Mouse (Mus musculus) E14TG2a.4 (cell line): ENCODE results near the gene Iqgap2.

ENCODE experiments used
- CTCF ChIP-seq: conservative IDR thresholded peaks from 2 replicates; pipeline ENCODE4 v1.5.1; 2014; ENCODE audit warnings: low read length
- NANOG ChIP-seq: IDR thresholded peaks from 2 replicates; pipeline ENCODE4 v1.6.1; 2014; ENCODE audit warnings: borderline replicate concordance, low read length, mixed read lengths

DNA sequence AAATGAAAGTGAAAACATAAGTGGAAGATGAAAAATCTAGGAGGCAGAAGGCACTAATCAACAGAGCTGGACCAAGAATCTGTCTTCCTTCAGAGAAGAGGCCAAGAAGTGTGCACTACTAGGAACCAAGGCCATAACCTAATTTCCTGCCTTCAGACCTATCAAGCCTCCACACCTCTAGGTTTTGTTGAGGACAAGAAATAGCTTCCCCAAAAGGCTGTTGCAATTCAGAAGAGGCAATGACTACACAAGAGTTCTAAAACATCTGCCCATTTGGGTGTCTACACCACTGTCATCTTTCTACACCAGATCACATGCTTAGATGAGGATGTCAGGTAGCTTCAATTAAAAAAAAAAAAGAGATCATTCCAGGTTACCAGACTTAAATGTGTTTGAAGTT, 179.7 kb downstream of the Iqgap2 start:
- no peak for TF ChIP-seq CTCF
- no peak for TF ChIP-seq NANOG
